Mouse (Mus musculus): ENCODE results near the gene Nfam1.

GRCm38 (mm10) chr15:82974471-82974870 is 58.6 kb downstream of the Nfam1 start:
- TF ChIP-seq POLR2A (IDR thresholded peaks at IDR 0.05; ENCODE audit: borderline replicate concordance, insufficient read depth, low read length) (no peak), CTCF (IDR thresholded peaks at IDR 0.05; ENCODE audit: borderline replicate concordance, insufficient read depth, low read depth, low read length) (no peak)
